Mouse (Mus musculus) frontal cortex, adult 2 months (tissue): ENCODE results near the gene Gal. TPM values are rescaled to one million over a fixed set of nuclear protein-coding genes. Genes with fewer than 3 reads are reported as not detected.

Source experiments
- polyA plus RNA-seq: library from polyadenylated mRNA; depleted of rRNA; stranded (reverse); fragments of >200 nt; gene quantifications from 2 replicates; pipeline ENCODE4 v1.2.3, GENCODE M21; 2012; rRNA removed

The Gal gene
- polyA plus RNA-seq, 1 experiment: 8.7 TPM

Other genes starting within 250 kb of the Gal start
- gene Mrpl21, start 131.6 kb downstream of the Gal start, polyA plus RNA-seq: 53.9 and 56.7 TPM in 2 replicates
- 7.0 and 8.2 TPM in 2 replicates for gene Ighmbp2, start 131.5 kb downstream of the Gal start, polyA plus RNA-seq
- 22.6 and 25.1 TPM in 2 replicates for gene Cpt1a, start 92.2 kb downstream of the Gal start, polyA plus RNA-seq
- 0.10 and 0.13 TPM in 2 replicates for gene Tesmin, start 25.7 kb downstream of the Gal start, polyA plus RNA-seq
- 85.6 and 88.1 TPM in 2 replicates for gene Ppp6r3, start 161.2 kb upstream of the Gal start, polyA plus RNA-seq